Mouse (Mus musculus) liver, adult 2 months (tissue): ENCODE data around the gene Neurl1b. TPM values are rescaled to one million over a fixed set of nuclear protein-coding genes. Genes with fewer than 3 reads are reported as not detected.

Source experiments
- DNase-seq: peaks from one replicate; pipeline ENCODE4 v3.0.0-alpha.2; 2011; ENCODE audit warnings: low read depth, low spot score; ENCODE audit errors: extremely low read depth
- H3K27ac ChIP-seq: fragments of 200-500 bp; replicated peaks from 2 replicates; pipeline ENCODE4 v1.5.1; 2012; ENCODE audit warnings: low read depth, mild to moderate bottlenecking, control low read depth, inconsistent platforms, low read length; ENCODE audit not compliant: insufficient read depth
- H3K27me3 ChIP-seq: fragments of 200-500 bp; 2 replicates; pipeline ENCODE4 v1.6.1; 2012; ENCODE audit warnings: mild to moderate bottlenecking, moderate library complexity, low read length, inconsistent platforms; ENCODE audit not compliant: control insufficient read depth, insufficient read depth
- H3K36me3 ChIP-seq: fragments of 200-500 bp; 2 replicates; pipeline ENCODE4 v1.6.1; 2012; ENCODE audit warnings: low read length, inconsistent platforms; ENCODE audit not compliant: control insufficient read depth, insufficient read depth
- H3K4me1 ChIP-seq: fragments of 200-500 bp; 2 replicates; pipeline ENCODE4 v1.6.1; 2011; ENCODE audit warnings: low read length; ENCODE audit not compliant: control insufficient read depth, insufficient read depth
- H3K4me3 ChIP-seq: fragments of 200-500 bp; 2 replicates; pipeline ENCODE4 v1.5.1; 2011; ENCODE audit warnings: low read depth, mild to moderate bottlenecking, control low read depth, low read length, moderate library complexity; ENCODE audit not compliant: insufficient read depth
- H3K79me2 ChIP-seq: fragments of 200-500 bp; 2 replicates; pipeline ENCODE4 v1.6.1; 2012; ENCODE audit warnings: inconsistent platforms, mild to moderate bottlenecking, low read length, moderate library complexity; ENCODE audit not compliant: control insufficient read depth, insufficient read depth
- H3K9ac ChIP-seq: fragments of 200-500 bp; 2 replicates; pipeline ENCODE4 v1.6.1; 2012; ENCODE audit warnings: low read depth, mild to moderate bottlenecking, control low read depth, inconsistent platforms, low read length
- CTCF ChIP-seq: fragments of 200-500 bp; IDR thresholded peaks from 2 replicates; pipeline ENCODE4 v1.5.1; 2011; ENCODE audit warnings: low read depth, low read length, control low read depth
- POLR2A ChIP-seq: fragments of 200-500 bp; IDR thresholded peaks from 2 replicates; pipeline ENCODE4 v1.6.1; 2011; ENCODE audit warnings: low read length, control low read depth; ENCODE audit not compliant: insufficient read depth; ENCODE audit errors: extremely low read depth
- WGBS: fragments of 180-500 bp; shearing (Covaris S2); methylation state at CpG from one replicate; pipeline ENCODE4 v1.1.7; 2018; 5-methylcytosine and 5-hydroxymethylcytosine counted together
- polyA plus RNA-seq: library from polyadenylated mRNA; depleted of rRNA; stranded (reverse); fragments of >200 nt; gene quantifications from 2 replicates; pipeline ENCODE4 v1.2.3, GENCODE M21; 2012
- total RNA-seq: library from RNA; depleted of rRNA; stranded (reverse); fragments of >200 nt; gene quantifications from 2 replicates; pipeline ENCODE4 v1.2.3, GENCODE M21; 2014

The Neurl1b gene
- total and polyA plus RNA-seq, 2 experiments, result 0.46 to 0.57 TPM

DNA sequence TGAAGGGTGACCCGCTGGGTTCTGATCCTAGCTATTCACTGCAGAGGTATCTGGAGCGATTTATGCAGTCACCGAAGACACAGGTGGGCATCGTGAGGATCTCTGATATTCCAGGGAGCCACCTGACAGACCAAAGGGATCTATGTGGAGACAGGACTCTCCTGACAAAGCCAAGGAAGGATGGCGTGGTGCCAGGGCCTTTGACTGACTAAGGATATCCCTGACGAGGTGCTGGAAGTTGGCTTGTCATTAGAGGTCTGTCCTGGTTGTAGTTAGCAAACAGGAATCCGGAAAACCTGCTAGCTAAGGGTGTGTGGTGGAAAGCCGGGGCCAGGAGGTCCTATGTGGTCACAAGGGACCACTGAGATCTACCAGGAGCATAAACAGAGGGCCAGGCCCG lies 25.4 kb upstream of the Neurl1b start:
- H3K36me3 ChIP-seq, result no peaks in the 10 kb centered on the region
- H3K27ac ChIP-seq, result no peak overlapping the region
- no peak overlapping the region for H3K4me3 ChIP-seq
- H3K4me1 ChIP-seq, result no peaks in the 10 kb centered on the region
- no peaks in the 10 kb centered on the region for H3K79me2 ChIP-seq
- TF ChIP-seq CTCF (no peak), POLR2A (no peak)
- H3K9ac ChIP-seq, result no peak overlapping the region
- WGBS, result 79% methylated on average over 9 of the region's 9 CpGs
- H3K27me3 ChIP-seq, result no peaks in the 10 kb centered on the region
- no peak for DNase-seq

DNA sequence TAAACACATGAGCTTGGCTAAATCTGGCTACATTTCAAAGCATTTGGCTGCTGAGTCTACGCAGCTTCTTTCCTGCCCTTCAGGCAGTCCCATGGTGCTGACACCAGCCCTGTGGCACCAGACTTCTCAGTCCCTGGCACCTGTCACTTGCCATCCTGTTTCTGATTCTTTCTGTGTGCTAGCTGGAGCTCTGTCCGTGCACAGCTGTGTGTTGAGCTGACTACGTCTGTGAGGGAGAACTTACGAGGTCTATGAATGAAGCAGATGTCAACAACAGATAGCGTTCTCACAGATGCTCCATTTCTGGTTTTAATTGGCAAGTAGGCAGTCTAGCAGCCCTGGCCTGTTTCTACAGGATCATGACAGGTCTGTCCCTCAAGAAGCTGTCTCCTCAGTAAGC lies 24.0 kb upstream of the Neurl1b start:
- Histone ChIP-seq H3K79me2 (no peaks in the 10 kb centered on the region), H3K27me3 (no peaks in the 10 kb centered on the region), H3K4me1 (no peaks in the 10 kb centered on the region), H3K27ac (no peak overlapping the region), H3K9ac (no peak overlapping the region), H3K36me3 (no peaks in the 10 kb centered on the region), H3K4me3 (no peak overlapping the region)
- no peak for DNase-seq
- no peak for TF ChIP-seq POLR2A
- no peak for TF ChIP-seq CTCF
- 76% methylated on average over 5 of the region's 5 CpGs for WGBS

DNA sequence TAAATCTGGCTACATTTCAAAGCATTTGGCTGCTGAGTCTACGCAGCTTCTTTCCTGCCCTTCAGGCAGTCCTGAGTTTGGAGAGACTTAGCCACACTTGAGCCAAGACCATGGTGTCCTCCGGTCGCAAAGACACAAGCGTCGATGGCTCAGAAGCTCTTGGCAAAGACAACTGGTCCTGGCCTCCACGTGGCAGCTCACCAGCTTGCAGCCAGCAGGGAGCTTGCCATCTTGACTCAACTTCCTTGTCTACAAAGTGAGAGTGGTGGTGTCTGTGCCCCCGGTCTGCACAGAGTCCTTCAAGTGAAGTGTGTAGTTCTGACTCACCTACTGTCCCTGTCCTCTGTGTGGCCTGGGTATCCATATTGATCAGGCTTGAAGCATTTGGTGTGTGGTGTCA lies 22.3 kb upstream of the Neurl1b start:
- no peak for DNase-seq
- no peaks in the 10 kb centered on the region for H3K36me3 ChIP-seq
- H3K27me3 ChIP-seq, result no peaks in the 10 kb centered on the region
- H3K4me1 ChIP-seq, result no peaks in the 10 kb centered on the region
- H3K9ac ChIP-seq, result no peak overlapping the region
- H3K27ac ChIP-seq, result no peak overlapping the region
- no peak overlapping the region for H3K4me3 ChIP-seq
- no peaks in the 10 kb centered on the region for H3K79me2 ChIP-seq
- no peak for TF ChIP-seq CTCF
- TF ChIP-seq POLR2A, result no peak
- 84% methylated on average over 7 of the region's 7 CpGs for WGBS

DNA sequence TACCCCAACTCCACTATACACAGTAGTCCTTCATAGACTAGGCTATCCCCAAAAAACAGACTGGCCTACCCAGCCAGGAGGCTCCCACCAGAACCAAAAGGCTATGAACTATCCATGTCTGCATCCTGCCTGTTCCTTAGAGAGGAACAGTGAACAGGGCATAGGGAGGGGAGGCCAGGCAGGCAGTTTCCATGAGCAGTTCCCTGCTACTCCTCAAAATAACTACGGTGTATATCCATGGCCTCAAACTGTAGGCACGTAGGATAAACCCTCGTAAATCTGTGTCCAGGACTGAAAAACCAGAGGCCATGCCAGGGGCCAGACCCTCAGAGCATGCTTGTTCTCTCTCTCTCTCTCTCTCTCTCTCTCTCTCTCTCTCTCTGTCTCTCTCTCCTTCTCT lies 17.9 kb upstream of the Neurl1b start:
- no peak overlapping the region for H3K27ac ChIP-seq
- H3K36me3 ChIP-seq, result no peaks in the 10 kb centered on the region
- no peak overlapping the region for H3K9ac ChIP-seq
- no peak for DNase-seq
- no peaks in the 10 kb centered on the region for H3K79me2 ChIP-seq
- no peak overlapping the region for H3K4me3 ChIP-seq
- TF ChIP-seq POLR2A (no peak), CTCF (no peak)
- no peaks in the 10 kb centered on the region for H3K4me1 ChIP-seq
- H3K27me3 ChIP-seq, result no peaks in the 10 kb centered on the region
- WGBS, result 78% methylated on average over 3 of the region's 3 CpGs

DNA sequence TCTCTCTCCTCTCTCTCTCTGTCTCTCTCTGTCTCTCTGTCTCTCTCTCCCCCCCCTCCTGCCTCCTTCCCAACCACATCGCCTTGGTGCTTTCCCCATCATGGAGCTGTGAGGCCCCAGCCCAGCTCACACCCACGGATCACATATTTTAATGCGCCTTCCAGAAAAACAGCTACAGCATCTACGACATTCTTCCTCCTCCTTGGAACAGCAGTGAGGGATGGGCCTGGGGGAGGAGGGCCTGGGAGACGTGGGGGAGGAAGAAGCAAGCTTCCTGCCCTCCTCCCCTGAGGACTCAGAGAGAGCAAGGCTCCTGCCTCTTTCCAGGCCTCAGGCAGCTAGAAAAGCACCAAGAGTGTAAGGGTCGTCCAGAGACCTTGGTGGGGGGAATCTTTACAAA lies 17.3 kb upstream of the Neurl1b start:
- no peaks in the 10 kb centered on the region for H3K79me2 ChIP-seq
- no peak for TF ChIP-seq POLR2A
- TF ChIP-seq CTCF, result no peak
- no peaks in the 10 kb centered on the region for H3K27me3 ChIP-seq
- no peak overlapping the region for H3K27ac ChIP-seq
- no peaks in the 10 kb centered on the region for H3K36me3 ChIP-seq
- DNase-seq, result no peak
- WGBS, result 65% methylated on average over 6 of the region's 6 CpGs
- H3K4me1 ChIP-seq, result no peaks in the 10 kb centered on the region
- no peak overlapping the region for H3K9ac ChIP-seq
- H3K4me3 ChIP-seq, result no peak overlapping the region

DNA sequence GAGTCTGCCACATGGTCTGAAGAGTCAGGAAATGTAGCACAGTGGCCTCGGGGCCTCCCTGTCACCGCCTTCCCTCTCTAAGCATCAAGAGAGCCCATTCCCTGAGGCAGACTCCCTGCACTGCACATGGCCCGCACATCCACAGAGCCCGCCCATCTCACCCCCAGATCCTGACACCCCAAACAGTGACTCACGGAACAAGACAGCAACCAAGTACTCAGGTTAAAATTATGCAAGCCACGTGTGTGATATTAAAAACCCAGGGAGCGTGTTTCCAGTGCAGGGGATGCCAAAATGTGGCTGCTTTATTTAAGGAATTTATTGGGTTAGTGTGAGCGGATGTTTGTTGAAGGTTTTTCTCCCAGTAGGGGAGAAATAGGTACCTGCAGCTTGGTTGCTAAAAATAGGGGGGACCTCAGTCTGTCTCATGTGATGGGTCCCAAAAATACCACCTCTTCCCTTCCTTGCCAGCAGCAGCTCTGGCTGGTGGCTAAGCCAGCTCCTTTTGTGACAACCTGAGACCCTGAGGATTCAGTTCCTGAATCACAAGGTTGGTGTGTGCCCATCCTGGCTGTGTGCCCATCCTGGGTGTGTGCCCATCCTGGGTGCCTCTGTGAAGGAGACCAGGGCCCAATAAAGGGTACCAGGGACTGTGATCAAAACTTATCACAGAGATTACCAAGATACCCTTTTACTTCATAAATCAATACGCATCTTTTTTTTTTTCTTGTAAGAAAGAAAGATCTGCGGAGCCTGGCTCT lies 9.1 kb upstream of the Neurl1b start:
- H3K27ac ChIP-seq, result no peak overlapping the region
- DNase-seq, result no peak
- no peak for TF ChIP-seq POLR2A
- no peak for TF ChIP-seq CTCF
- no peak overlapping the region for H3K4me3 ChIP-seq
- H3K79me2 ChIP-seq, result no peaks in the 10 kb centered on the region
- H3K9ac ChIP-seq, result no peak overlapping the region
- H3K4me1 ChIP-seq, result no peaks in the 10 kb centered on the region
- whole genome bisulfite sequencing, result 89% methylated on average over 10 of the region's 10 CpGs
- H3K36me3 ChIP-seq, result no peaks in the 10 kb centered on the region
- H3K27me3 ChIP-seq, result no peaks in the 10 kb centered on the region
